Mouse (Mus musculus) MEL (cell line): ENCODE data around the gene Gm10985. TPM values are rescaled to one million over a fixed set of nuclear protein-coding genes. Genes with fewer than 3 reads are reported as not detected.

Experiments used
- DNase-seq: peaks from one replicate; pipeline ENCODE4 v3.0.0; 2011; ENCODE audit warnings: low read depth, low spot score
- H3K27ac ChIP-seq: 2 replicates; pipeline ENCODE4 v1.5.1; 2012; ENCODE audit warnings: low read depth, mild to moderate bottlenecking, control low read depth, low read length, moderate library complexity; ENCODE audit not compliant: control insufficient read depth
- H3K27me3 ChIP-seq, 2 experiments: fragments of 150-350 bp in 1 of 2; sonication (generic) in 1 of 2; 2 replicates each; pipeline ENCODE4 v1.6.1; 2012; ENCODE audit warnings: low read length in 2 of 2, mild to moderate bottlenecking in 2 of 2, improper control_type of control experiment in 1 of 2, moderate library complexity in 1 of 2; ENCODE audit not compliant: insufficient read depth in 2 of 2, control insufficient read depth in 1 of 2
- H3K36me3 ChIP-seq, 2 experiments: 2 replicates each; pipeline ENCODE4 v1.6.1; 2012 to 2014; ENCODE audit warnings: low read length in 2 of 2, improper control_type of control experiment in 1 of 2, inconsistent platforms in 1 of 2, mild to moderate bottlenecking in 1 of 2; ENCODE audit not compliant: insufficient read depth in 2 of 2, control insufficient read depth in 1 of 2
- H3K4me1 ChIP-seq, 2 experiments: fragments of 150-350 bp in 1 of 2; sonication (generic) in 1 of 2; 2 replicates each; pipeline ENCODE4 v1.6.1; 2012; ENCODE audit warnings: low read length in 2 of 2, improper control_type of control experiment in 1 of 2, mild to moderate bottlenecking in 1 of 2; ENCODE audit not compliant: insufficient read depth in 2 of 2, control insufficient read depth in 1 of 2
- H3K4me3 ChIP-seq, 2 experiments: fragments of 150-350 bp in 1 of 2; sonication (generic) in 1 of 2; 2 replicates each; pipeline ENCODE4 v1.5.1; 2012; ENCODE audit warnings: low read depth in 2 of 2, low read length in 2 of 2, mild to moderate bottlenecking in 2 of 2, moderate library complexity in 2 of 2, control low read depth in 1 of 2, improper control_type of control experiment in 1 of 2; ENCODE audit not compliant: control insufficient read depth in 1 of 2, insufficient read depth in 1 of 2
- H3K79me2 ChIP-seq: 2 replicates; pipeline ENCODE4 v1.6.1; 2012; ENCODE audit warnings: mild to moderate bottlenecking, low read length, moderate library complexity; ENCODE audit not compliant: control insufficient read depth, poor library complexity, insufficient read depth
- H3K9ac ChIP-seq: 2 replicates; pipeline ENCODE4 v1.6.1; 2012; ENCODE audit warnings: low read depth, mild to moderate bottlenecking, control low read depth, low read length, moderate library complexity; ENCODE audit not compliant: control insufficient read depth, poor library complexity, severe bottlenecking
- H3K9me3 ChIP-seq: fragments of 150-350 bp; sonication (generic); replicated peaks from 2 replicates; pipeline ENCODE4 v1.6.1; 2012; ENCODE audit warnings: mild to moderate bottlenecking, low read length, improper control_type of control experiment, moderate library complexity; ENCODE audit not compliant: insufficient read depth
- CHD1 ChIP-seq: IDR thresholded peaks from 2 replicates; pipeline ENCODE4 v1.6.1; 2012; ENCODE audit warnings: low read depth, mild to moderate bottlenecking, inconsistent platforms, low read length, improper control_type of control experiment
- CHD2 ChIP-seq: IDR thresholded peaks from 2 replicates; pipeline ENCODE4 v1.6.1; 2011; ENCODE audit warnings: low read length, improper control_type of control experiment
- CTCF ChIP-seq, 3 experiments: IDR thresholded peaks in 2 of 3; conservative IDR thresholded peaks in 1 of 3; 2 replicates each; pipeline ENCODE4 v1.5.1; 2011 to 2012; ENCODE audit warnings: low read length in 3 of 3, low read depth in 2 of 3, mild to moderate bottlenecking in 2 of 3, improper control_type of control experiment in 1 of 3, inconsistent platforms in 1 of 3, mixed read lengths in 1 of 3, moderate library complexity in 1 of 3; ENCODE audit not compliant: control insufficient read depth in 1 of 3, insufficient read depth in 1 of 3, poor library complexity in 1 of 3, severe bottlenecking in 1 of 3
- E2F4 ChIP-seq: IDR thresholded peaks from 2 replicates; pipeline ENCODE4 v1.6.1; 2011; ENCODE audit warnings: low read depth, low read length, improper control_type of control experiment, borderline replicate concordance
- ELF1 ChIP-seq: IDR thresholded peaks from 2 replicates; pipeline ENCODE4 v1.6.1; 2014; ENCODE audit warnings: low read depth, mild to moderate bottlenecking, inconsistent platforms, low read length, improper control_type of control experiment, moderate library complexity
- ETS1 ChIP-seq: IDR thresholded peaks from 2 replicates; pipeline ENCODE4 v1.6.1; 2012; ENCODE audit warnings: low read depth, mild to moderate bottlenecking, inconsistent platforms, low read length, improper control_type of control experiment, moderate library complexity
- GABPA ChIP-seq: IDR thresholded peaks from 2 replicates; pipeline ENCODE4 v1.6.1; 2012; ENCODE audit warnings: low read depth, mild to moderate bottlenecking, inconsistent platforms, low read length, improper control_type of control experiment, moderate library complexity
- GATA1 ChIP-seq: IDR thresholded peaks from 2 replicates; pipeline ENCODE4 v1.6.1; 2011; ENCODE audit warnings: low read depth, low read length, improper control_type of control experiment
- HCFC1 ChIP-seq: IDR thresholded peaks from 2 replicates; pipeline ENCODE4 v1.6.1; 2012; ENCODE audit warnings: low read depth, mild to moderate bottlenecking, inconsistent platforms, low read length, improper control_type of control experiment, moderate library complexity
- JUND ChIP-seq: IDR thresholded peaks from 2 replicates; pipeline ENCODE4 v1.6.1; 2011; ENCODE audit warnings: low read depth, mild to moderate bottlenecking, improper control_type of control experiment, low read length
- KAT2A ChIP-seq: conservative IDR thresholded peaks from 2 replicates; pipeline ENCODE4 v1.6.1; 2012; ENCODE audit warnings: low read depth, low read length, improper control_type of control experiment, inconsistent platforms
- MAFK ChIP-seq: IDR thresholded peaks from 2 replicates; pipeline ENCODE4 v1.6.1; 2011; ENCODE audit warnings: low read depth, mild to moderate bottlenecking, low read length, improper control_type of control experiment, borderline replicate concordance
- MAX ChIP-seq: IDR thresholded peaks from 2 replicates; pipeline ENCODE4 v1.6.1; 2011; ENCODE audit warnings: low read length, improper control_type of control experiment
- MEF2A ChIP-seq: IDR thresholded peaks from 2 replicates; pipeline ENCODE4 v1.6.1; 2014; ENCODE audit warnings: low read depth, mild to moderate bottlenecking, inconsistent platforms, low read length, improper control_type of control experiment; ENCODE audit not compliant: poor library complexity, insufficient replicate concordance, severe bottlenecking; ENCODE audit errors: extremely low read depth
- MXI1 ChIP-seq: IDR thresholded peaks from 2 replicates; pipeline ENCODE4 v1.6.1; 2011; ENCODE audit warnings: mild to moderate bottlenecking, low read depth, low read length, improper control_type of control experiment
- MYB ChIP-seq: IDR thresholded peaks from 2 replicates; pipeline ENCODE4 v1.6.1; 2011; ENCODE audit warnings: mild to moderate bottlenecking, low read depth, low read length, improper control_type of control experiment
- MYC ChIP-seq: IDR thresholded peaks from 2 replicates; pipeline ENCODE4 v1.6.1; 2011; ENCODE audit warnings: low read depth, mild to moderate bottlenecking, low read length, improper control_type of control experiment, moderate library complexity
- NELFE ChIP-seq: IDR thresholded peaks from 2 replicates; pipeline ENCODE4 v1.6.1; 2011; ENCODE audit warnings: low read depth, low read length, improper control_type of control experiment
- NRF1 ChIP-seq: IDR thresholded peaks from 2 replicates; pipeline ENCODE4 v1.6.1; 2014; ENCODE audit warnings: low read depth, mild to moderate bottlenecking, inconsistent platforms, low read length, improper control_type of control experiment, moderate library complexity; ENCODE audit not compliant: poor library complexity, insufficient read depth, severe bottlenecking
- POLR2A ChIP-seq, 2 experiments: IDR thresholded peaks; 2 replicates each; pipeline ENCODE4 v1.6.1; 2011 to 2012; ENCODE audit warnings: low read length in 2 of 2, mild to moderate bottlenecking in 2 of 2, control low read depth in 1 of 2, improper control_type of control experiment in 1 of 2, low read depth in 1 of 2, moderate library complexity in 1 of 2; ENCODE audit not compliant: control insufficient read depth in 1 of 2, insufficient read depth in 1 of 2, poor library complexity in 1 of 2
- POLR2AphosphoS2 ChIP-seq: IDR thresholded peaks from 2 replicates; pipeline ENCODE4 v1.6.1; 2011; ENCODE audit warnings: low read length, improper control_type of control experiment
- POLR2AphosphoS5 ChIP-seq: IDR thresholded peaks from 2 replicates; pipeline ENCODE4 v1.6.1; 2012; ENCODE audit warnings: low read depth, borderline replicate concordance, mild to moderate bottlenecking, inconsistent platforms, low read length, moderate library complexity, mixed read lengths
- RCOR1 ChIP-seq: IDR thresholded peaks from 2 replicates; pipeline ENCODE4 v1.6.1; 2012; ENCODE audit warnings: low read depth, mild to moderate bottlenecking, inconsistent platforms, low read length, improper control_type of control experiment
- SIN3A ChIP-seq: IDR thresholded peaks from 2 replicates; pipeline ENCODE4 v1.6.1; 2012; ENCODE audit warnings: low read length, improper control_type of control experiment, inconsistent platforms
- SMC3 ChIP-seq: IDR thresholded peaks from 2 replicates; pipeline ENCODE4 v1.6.1; 2011; ENCODE audit warnings: low read depth, low read length, improper control_type of control experiment
- TAL1 ChIP-seq: IDR thresholded peaks from 2 replicates; pipeline ENCODE4 v1.6.1; 2012; ENCODE audit warnings: mild to moderate bottlenecking, inconsistent platforms, low read length, moderate library complexity, mixed read lengths
- TBP ChIP-seq: IDR thresholded peaks from 2 replicates; pipeline ENCODE4 v1.8.0; 2011; ENCODE audit warnings: low read depth, low read length, improper control_type of control experiment
- TCF12 ChIP-seq: IDR thresholded peaks from 2 replicates; pipeline ENCODE4 v1.6.1; 2014; ENCODE audit warnings: low read depth, mild to moderate bottlenecking, inconsistent platforms, low read length, improper control_type of control experiment, moderate library complexity
- USF1 ChIP-seq: IDR thresholded peaks from 2 replicates; pipeline ENCODE4 v1.6.1; 2014; ENCODE audit warnings: low read depth, mild to moderate bottlenecking, inconsistent platforms, low read length, improper control_type of control experiment, moderate library complexity
- ZC3H11A ChIP-seq: IDR thresholded peaks from 2 replicates; pipeline ENCODE4 v1.6.1; 2012; ENCODE audit warnings: low read depth, mild to moderate bottlenecking, inconsistent platforms, low read length, improper control_type of control experiment
- ZNF384 ChIP-seq: IDR thresholded peaks from 2 replicates; pipeline ENCODE4 v1.6.1; 2012; ENCODE audit warnings: low read depth, mild to moderate bottlenecking, inconsistent platforms, low read length, improper control_type of control experiment
- polyA plus RNA-seq, 2 experiments: library from polyadenylated mRNA; stranded (reverse) in 1 of 2; unstranded in 1 of 2; fragments of >175 nt in 1 of 2; fragments of >200 nt in 1 of 2; gene quantifications; 2 replicates each; pipeline versions ENCODE4 v1.2.1 to v1.2.4; 2012; ENCODE audit warnings: low replicate concordance in 2 of 2, low read depth in 1 of 2; ENCODE audit not compliant: insufficient read length in 2 of 2, insufficient read depth in 1 of 2, missing spikeins in 1 of 2
- total RNA-seq: library from RNA; depleted of rRNA; stranded (reverse); fragments of 300-350 nt; gene quantifications from 2 replicates; pipeline ENCODE4 v1.2.3, GENCODE M21; 2012

Gm10985 gene
- total and polyA plus RNA-seq, 3 experiments, result not detected

- H3K27ac ChIP-seq, result peak within 1 kb of the TSS; percentile 76
- peaks cover 4 to 11% of the 10 kb centered on the region in 2 experiments for H3K36me3 ChIP-seq
- peak; percentile 97 for DNase-seq
- peaks cover 11% of the 10 kb centered on the region for H3K79me2 ChIP-seq
- no peaks in the 10 kb centered on the region for H3K27me3 ChIP-seq
- TF ChIP-seq TAL1 (peak; percentile 24; the same call in 1 of the 2 replicates), MAFK (no peak), POLR2AphosphoS2 (no peak), CHD2 (no peak), CTCF (IDR thresholded peaks at IDR 0.05 in 2 of 3, conservative IDR thresholded peaks at IDR 0.05 in 1 of 3; ENCODE audit: control insufficient read depth in 1 of 3, insufficient read depth in 1 of 3, low read depth in 2 of 3, low read length in 3 of 3, poor library complexity in 1 of 3, severe bottlenecking in 1 of 3) (no peak), MAX (peak; percentile 100), MXI1 (peak; percentile 72; the same call in 1 of the 2 replicates), MEF2A (no peak), GATA1 (no peak), KAT2A (peak; percentile 77; the same call in 1 of the 2 replicates), RCOR1 (no peak), ZC3H11A (no peak), CHD1 (no peak), NRF1 (no peak), USF1 (no peak), NELFE (peak; percentile 29), POLR2A (IDR thresholded peaks at IDR 0.05; ENCODE audit: control insufficient read depth in 1 of 2, insufficient read depth in 1 of 2, low read depth in 1 of 2, low read length in 2 of 2, poor library complexity in 1 of 2) (peak in 1 of 2 experiments; percentile 48; a peak in 1 of 4 replicates), JUND (no peak), MYB (no peak), GABPA (no peak), ZNF384 (no peak), E2F4 (no peak), ETS1 (no peak), SMC3 (no peak), HCFC1 (peak; percentile 93), ELF1 (peak; percentile 92), SIN3A (peak; percentile 92), MYC (0 out of 2 replicates have a peak, but pooled peaks have one; percentile 10), TBP (0 out of 2 replicates have a peak, but pooled peaks have one; percentile 53), TCF12 (no peak), POLR2AphosphoS5 (no peak)
- TF ChIP-seq, all 39 proteins: peak for 11
- H3K4me1 ChIP-seq, result no peaks in the 10 kb centered on the region; a peak in 1 of 4 replicates
- peak within 1 kb of the TSS; percentile 85 for H3K9ac ChIP-seq
- H3K4me3 ChIP-seq, result peak within 1 kb of the TSS; percentile 70 to 93
- H3K9me3 ChIP-seq, result no peaks in the 10 kb centered on the region
Observed at GRCm38 (mm10) chr3:53863383-53864220, 18.7 kb downstream of the Gm10985 start, which contains the start of gene Ufm1. Ufm1 (minus strand) TSS chr3:53863830.
